Mouse (Mus musculus) liver, postnatal 0 days (tissue): ENCODE measurements around the gene Lin7b.

ENCODE experiments used
- CTCF ChIP-seq: sonication (generic); IDR thresholded peaks from 2 replicates; pipeline ENCODE4 v1.5.1; 2016; ENCODE audit warnings: antibody characterized with exemption, low read depth
- EP300 ChIP-seq: IDR thresholded peaks from 2 replicates; pipeline ENCODE4 v1.6.1; 2016; ENCODE audit warnings: antibody characterized with exemption, low read depth, mild to moderate bottlenecking

GRCm38 (mm10) chr7:45408351-45408750 is 38.0 kb upstream of the Lin7b start:
- TF ChIP-seq CTCF (no peak), EP300 (no peak)
